Mouse (Mus musculus) granulocyte monocyte progenitor cell, adult 5-6 weeks (primary cell): Measurements from ENCODE around the gene Rrnad1. TPM values are rescaled to one million over a fixed set of nuclear protein-coding genes. Genes with fewer than 3 reads are reported as not detected.

Source experiments
- ATAC-seq: replicated peaks from 2 replicates; pipeline ENCODE4 v1.8.0; 2016; ENCODE audit warnings: mild to moderate bottlenecking, moderate TSS enrichment, inconsistent platforms; ENCODE audit not compliant: poor library complexity, severe bottlenecking
- total RNA-seq, 2 experiments: library from RNA; stranded (forward) in 1 of 2; stranded (reverse) in 1 of 2; fragments of 200-712, 200-1000 nt in 1 of 2; fragments of >200 nt in 1 of 2; fragmentation: Nextera tagmentation in 1 of 2; gene quantifications; 2 replicates each; pipeline ENCODE4 v1.2.3; 2014 to 2017

Rrnad1 gene
- total RNA-seq (2014; fragmentation: Nextera tagmentation) (20.7 and 30.7 TPM in 2 replicates), total RNA-seq (2017) (13.6 and 13.8 TPM in 2 replicates)

GRCm38 (mm10) chr3:87930078-87930795 is at the start of gene Rrnad1, which contains the start of gene Isg20l2:
Gene Rrnad1, minus strand, starts transcription at chr3:87930717.
Gene Isg20l2, plus strand, starts transcription at chr3:87930314.
- peak; percentile 94 for ATAC-seq

- no peak for ATAC-seq
These were observed 49.6 kb upstream of the Rrnad1 start for GRCm38 (mm10) chr3:87980085-87980484.

GRCm38 (mm10) chr3:87979493-87979892 is 49.0 kb upstream of the Rrnad1 start:
- ATAC-seq: no peak

- ATAC-seq: no peak
These were observed 44.0 kb upstream of the Rrnad1 start for GRCm38 (mm10) chr3:87974381-87974987.

GRCm38 (mm10) chr3:87973593-87974380 is 43.3 kb upstream of the Rrnad1 start:
- ATAC-seq: no peak

- no peak for ATAC-seq
These were observed 42.3 kb upstream of the Rrnad1 start for GRCm38 (mm10) chr3:87972776-87973175.

- no peak for ATAC-seq
These were observed 41.7 kb upstream of the Rrnad1 start for GRCm38 (mm10) chr3:87972203-87972664.

- no peak for ATAC-seq
These were observed 41.1 kb upstream of the Rrnad1 start for GRCm38 (mm10) chr3:87971489-87972202.

GRCm38 (mm10) chr3:87970939-87971488 is 40.5 kb upstream of the Rrnad1 start, which contains the start of gene Nes:
Gene Nes, plus strand, starts transcription at chr3:87971078.
- peak; percentile 47 for ATAC-seq

GRCm38 (mm10) chr3:87970184-87970938 is 39.8 kb upstream of the Rrnad1 start:
- ATAC-seq: peak; percentile 28; the same call in 1 of the 2 replicates

- peak; percentile 95 for ATAC-seq
These were observed 30.2 kb upstream of the Rrnad1 start for GRCm38 (mm10) chr3:87960586-87961191.

- no peak for ATAC-seq
These were observed 29.7 kb upstream of the Rrnad1 start for GRCm38 (mm10) chr3:87960191-87960585.

GRCm38 (mm10) chr3:87959371-87959770 is 28.9 kb upstream of the Rrnad1 start:
- ATAC-seq: no peak

GRCm38 (mm10) chr3:87958967-87959366 is 28.4 kb upstream of the Rrnad1 start:
- no peak for ATAC-seq

GRCm38 (mm10) chr3:87958476-87958875 is 28.0 kb upstream of the Rrnad1 start:
- no peak for ATAC-seq

GRCm38 (mm10) chr3:87958056-87958455 is 27.5 kb upstream of the Rrnad1 start:
- ATAC-seq: no peak

GRCm38 (mm10) chr3:87952440-87952839 is 21.9 kb upstream of the Rrnad1 start:
- ATAC-seq: no peak

GRCm38 (mm10) chr3:87951946-87952345 is 21.4 kb upstream of the Rrnad1 start:
- ATAC-seq: no peak
